Mouse (Mus musculus) neural tube, embryonic 14.5 days (tissue): Measurements from ENCODE around the gene Bphl. TPM values are rescaled to one million over a fixed set of nuclear protein-coding genes. Genes with fewer than 3 reads are reported as not detected.

ENCODE experiments used
- ATAC-seq: fragments of 200-750 bp; cut with Nextera tagmentation; 2 replicates; pipeline ENCODE4 v1.8.0; 2017; ENCODE audit warnings: low read depth, mild to moderate bottlenecking, moderate TSS enrichment, moderate library complexity
- H3K27ac ChIP-seq: fragments of 300-500 bp; sonication (generic); 2 replicates; pipeline ENCODE4 v1.5.1; 2014; ENCODE audit warnings: low read depth, mild to moderate bottlenecking, control low read depth, low read length, moderate library complexity, mixed read lengths
- H3K27me3 ChIP-seq: fragments of 300-500 bp; sonication (generic); 2 replicates; pipeline ENCODE4 v1.6.1; 2014; ENCODE audit warnings: low read length; ENCODE audit not compliant: control insufficient read depth, insufficient read depth
- H3K36me3 ChIP-seq: fragments of 300-500 bp; sonication (generic); 2 replicates; pipeline ENCODE4 v1.6.1; 2014; ENCODE audit warnings: low read length, mixed read lengths; ENCODE audit not compliant: control insufficient read depth, insufficient read depth
- H3K4me1 ChIP-seq: fragments of 300-500 bp; sonication (generic); 2 replicates; pipeline ENCODE4 v1.6.1; 2014; ENCODE audit warnings: low read length; ENCODE audit not compliant: control insufficient read depth, insufficient read depth
- H3K4me2 ChIP-seq: fragments of 300-500 bp; sonication (generic); 2 replicates; pipeline ENCODE4 v1.6.1; 2014; ENCODE audit warnings: mild to moderate bottlenecking, low read depth, low read length, control low read depth
- H3K4me3 ChIP-seq: fragments of 300-500 bp; sonication (generic); 2 replicates; pipeline ENCODE4 v1.5.1; 2014; ENCODE audit warnings: low read depth, low read length, control low read depth, mixed read lengths
- H3K9ac ChIP-seq: fragments of 300-500 bp; sonication (generic); replicated peaks from 2 replicates; pipeline ENCODE4 v1.6.1; 2014; ENCODE audit warnings: low read depth, mild to moderate bottlenecking, control low read depth, low read length, mixed read lengths
- H3K9me3 ChIP-seq: fragments of 300-500 bp; sonication (generic); 2 replicates; pipeline ENCODE4 v1.6.1; 2016; ENCODE audit warnings: low read length; ENCODE audit not compliant: control insufficient read depth
- WGBS: fragments of 180-500 bp; shearing (Covaris S2); extraction: QIAGEN DNeasy Blood & Tissue Kit; methylation state at CpG from one replicate; pipeline ENCODE4 v1.1.7; 2014; 5-methylcytosine and 5-hydroxymethylcytosine counted together
- polyA plus RNA-seq: library from polyadenylated mRNA; unstranded; fragments of >200 nt; fragmentation: Nextera tagmentation; extraction: Ambion mirVana; gene quantifications from 2 replicates; pipeline ENCODE4 v1.2.1, GENCODE M21; 2014

Bphl gene
- polyA plus RNA-seq, 1 experiment from 2014 or later = 41.6 TPM

- ATAC-seq = peak; percentile 14; the same call in 1 of the 2 replicates
- Histone ChIP-seq H3K36me3 (no peaks in the 10 kb centered on the region), H3K9ac (no peak overlapping the region), H3K4me2 (peak overlapping the region; percentile 21), H3K9me3 (no peaks in the 10 kb centered on the region), H3K27ac (peak overlapping the region; percentile 72), H3K4me1 (peaks cover 29% of the 10 kb centered on the region), H3K4me3 (no peak overlapping the region), H3K27me3 (no peaks in the 10 kb centered on the region)
- WGBS = 41% methylated on average over 3 of the region's 3 CpGs
Measured at GRCm38 (mm10) chr13:34089358-34089757, 52.0 kb downstream of the Bphl start.

- Histone ChIP-seq H3K36me3 (no peaks in the 10 kb centered on the region), H3K9ac (no peak overlapping the region), H3K4me1 (no peaks in the 10 kb centered on the region), H3K4me3 (no peak overlapping the region), H3K27ac (peak overlapping the region; percentile 60; the same call in 1 of the 2 replicates), H3K4me2 (no peak overlapping the region), H3K27me3 (no peaks in the 10 kb centered on the region), H3K9me3 (no peaks in the 10 kb centered on the region)
- ATAC-seq = peak; percentile 95
- WGBS = 21% methylated on average over 5 of the region's 7 CpGs
Measured at GRCm38 (mm10) chr13:34095542-34096435, 58.4 kb downstream of the Bphl start.

DNA sequence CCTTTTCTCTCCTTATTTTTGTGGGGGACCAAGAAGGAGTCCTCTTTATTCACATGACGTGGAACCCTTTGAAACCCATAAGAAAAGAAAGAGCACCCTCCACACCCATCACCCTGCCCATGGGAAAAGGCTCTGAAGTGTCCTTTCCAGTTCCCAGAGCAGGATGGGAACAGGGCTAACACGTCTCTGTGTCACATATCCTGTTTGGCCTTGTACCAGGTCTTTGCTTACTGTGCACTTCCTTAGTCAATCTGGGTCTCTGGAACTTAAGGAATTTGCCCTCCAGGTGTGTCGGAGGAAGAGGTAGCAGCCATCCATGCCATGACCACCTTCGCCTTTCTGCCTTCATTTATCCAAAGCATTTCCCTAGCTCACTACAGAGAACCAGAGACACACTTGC is 59.1 kb downstream of the Bphl start:
- no peak overlapping the region for H3K9ac ChIP-seq
- no peaks in the 10 kb centered on the region for H3K9me3 ChIP-seq
- no peak overlapping the region for H3K4me3 ChIP-seq
- H3K27ac ChIP-seq = peak overlapping the region; percentile 60
- no peaks in the 10 kb centered on the region for H3K4me1 ChIP-seq
- no peaks in the 10 kb centered on the region for H3K36me3 ChIP-seq
- ATAC-seq = peak; percentile 78; the same call in 1 of the 2 replicates
- H3K27me3 ChIP-seq = no peaks in the 10 kb centered on the region
- 52% methylated on average over 4 of the region's 4 CpGs for WGBS
- no peak overlapping the region for H3K4me2 ChIP-seq

- no peak for ATAC-seq
- 38% methylated on average over 3 of the region's 3 CpGs for WGBS
- Histone ChIP-seq H3K4me1 (no peaks in the 10 kb centered on the region), H3K4me2 (no peak overlapping the region), H3K9ac (no peak overlapping the region), H3K36me3 (no peaks in the 10 kb centered on the region), H3K9me3 (no peaks in the 10 kb centered on the region), H3K4me3 (no peak overlapping the region), H3K27me3 (no peaks in the 10 kb centered on the region), H3K27ac (peak overlapping the region; percentile 60)
Measured at GRCm38 (mm10) chr13:34097086-34097485, 59.7 kb downstream of the Bphl start.

DNA sequence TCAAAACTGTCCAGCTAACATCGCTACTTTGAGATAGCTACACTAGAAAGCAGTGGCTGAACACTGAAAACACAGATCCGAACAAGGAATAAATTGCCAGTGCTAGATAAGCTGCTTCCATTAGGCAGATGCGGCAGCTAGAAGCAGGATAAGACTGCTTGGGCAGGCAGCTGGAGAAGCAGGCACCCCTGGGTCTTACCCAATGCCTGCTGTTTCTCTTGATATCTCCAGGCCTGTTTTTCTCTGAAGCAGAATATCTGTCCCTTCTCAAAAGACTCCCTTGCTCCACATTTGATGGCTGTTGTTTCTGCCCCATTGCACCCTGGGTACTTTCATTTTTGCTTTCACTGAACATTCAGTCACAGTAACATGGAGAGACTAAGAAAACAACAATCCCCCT is 63.3 kb downstream of the Bphl start:
- H3K9ac ChIP-seq = no peak overlapping the region

DNA sequence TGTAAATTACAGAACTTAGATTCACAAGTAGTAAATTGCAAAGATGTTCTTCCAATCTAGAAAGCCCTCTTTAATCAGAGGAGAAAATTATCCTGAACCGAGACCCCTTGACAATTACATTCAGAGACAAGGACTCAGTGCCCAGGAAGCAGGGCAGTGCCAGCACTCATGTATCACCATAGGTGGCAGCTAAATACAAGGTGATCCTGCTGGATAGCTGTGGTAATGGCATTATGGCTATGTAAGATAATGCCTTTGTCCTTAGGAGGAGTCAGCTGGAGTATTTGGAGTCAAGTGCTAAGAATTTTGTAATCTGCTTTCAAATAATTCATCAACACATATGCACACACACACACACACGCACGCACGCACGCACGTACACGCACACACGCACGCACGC is 63.9 kb downstream of the Bphl start:
- H3K36me3 ChIP-seq = no peaks in the 10 kb centered on the region
- H3K9ac ChIP-seq = no peak overlapping the region
- H3K27me3 ChIP-seq = no peaks in the 10 kb centered on the region
- H3K4me2 ChIP-seq = no peak overlapping the region
- no peak for ATAC-seq
- H3K9me3 ChIP-seq = no peaks in the 10 kb centered on the region
- H3K4me3 ChIP-seq = no peak overlapping the region
- no peaks in the 10 kb centered on the region for H3K4me1 ChIP-seq
- 95% methylated on average over 10 of the region's 10 CpGs for WGBS
- no peak overlapping the region for H3K27ac ChIP-seq

More for the DNA sequence above, 63.3 kb downstream of the Bphl start:
- Histone ChIP-seq H3K36me3 (no peaks in the 10 kb centered on the region), H3K4me3 (no peak overlapping the region), H3K4me1 (no peaks in the 10 kb centered on the region), H3K27ac (no peak overlapping the region), H3K27me3 (no peaks in the 10 kb centered on the region), H3K4me2 (no peak overlapping the region), H3K9me3 (no peaks in the 10 kb centered on the region)
- ATAC-seq = no peak
- WGBS = 75% methylated on average over 3 of the region's 3 CpGs

DNA sequence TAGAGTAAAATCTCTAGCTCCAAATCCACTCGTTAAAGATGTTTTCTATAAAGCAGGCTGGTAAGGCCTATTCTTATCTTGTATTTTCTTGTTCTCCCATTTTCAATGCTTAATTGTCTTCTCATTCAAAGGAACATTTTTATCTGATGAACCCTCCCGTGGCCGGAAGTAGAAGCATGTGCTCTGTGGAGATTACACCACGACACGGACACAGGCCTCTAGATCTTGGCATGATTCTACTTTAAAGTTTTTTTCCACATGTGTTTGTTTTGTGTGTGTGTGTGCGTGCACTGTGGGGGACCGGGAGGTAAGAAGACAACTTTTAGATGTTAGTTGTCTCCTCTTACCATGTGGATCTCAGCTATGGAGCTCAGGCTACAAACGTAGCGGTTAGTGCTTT is 64.5 kb downstream of the Bphl start:
- Histone ChIP-seq H3K4me3 (no peak overlapping the region), H3K4me2 (no peak overlapping the region), H3K27me3 (no peaks in the 10 kb centered on the region), H3K4me1 (no peaks in the 10 kb centered on the region), H3K27ac (no peak overlapping the region), H3K9me3 (no peaks in the 10 kb centered on the region), H3K36me3 (no peaks in the 10 kb centered on the region), H3K9ac (no peak overlapping the region)
- ATAC-seq = no peak
- 87% methylated on average over 9 of the region's 9 CpGs for WGBS

- no peak for ATAC-seq
- Histone ChIP-seq H3K36me3 (no peaks in the 10 kb centered on the region), H3K9me3 (no peaks in the 10 kb centered on the region), H3K27ac (no peak overlapping the region), H3K4me2 (no peak overlapping the region), H3K4me3 (no peak overlapping the region), H3K9ac (no peak overlapping the region), H3K27me3 (no peaks in the 10 kb centered on the region), H3K4me1 (no peaks in the 10 kb centered on the region)
- WGBS = 63% methylated on average over 1 of the region's 1 CpGs
Measured at GRCm38 (mm10) chr13:34105364-34105763, 68.0 kb downstream of the Bphl start.

GRCm38 (mm10) chr13:34106256-34106655 is 68.9 kb downstream of the Bphl start:
- Histone ChIP-seq H3K27me3 (no peaks in the 10 kb centered on the region), H3K36me3 (no peaks in the 10 kb centered on the region), H3K4me3 (no peak overlapping the region), H3K9me3 (no peaks in the 10 kb centered on the region), H3K4me1 (no peaks in the 10 kb centered on the region), H3K27ac (peak overlapping the region; percentile 3; the same call in 1 of the 2 replicates), H3K4me2 (no peak overlapping the region), H3K9ac (no peak overlapping the region)
- WGBS = 85% methylated on average over 2 of the region's 2 CpGs
- no peak for ATAC-seq
